Mouse (Mus musculus) cerebellum, postnatal 25 days (tissue): ENCODE measurements at regions not wholly inside any gene's neighbourhood (a gene's known extent, or its start where the extent isn't known, plus 50 kb on each side); places are given as distances from the start of the nearest gene placed in this dataset.
"Not testable (repeated sequence)": the region's sequence is repeated elsewhere in the genome, so short reads cannot be mapped to it uniquely, and the experiment has no call there.

Source experiments
- DNase-seq, 2 experiments: peaks; one replicate each; pipeline ENCODE4 v3.0.0; 2021; ENCODE audit warnings: mixed read lengths in 2 of 2

DNA sequence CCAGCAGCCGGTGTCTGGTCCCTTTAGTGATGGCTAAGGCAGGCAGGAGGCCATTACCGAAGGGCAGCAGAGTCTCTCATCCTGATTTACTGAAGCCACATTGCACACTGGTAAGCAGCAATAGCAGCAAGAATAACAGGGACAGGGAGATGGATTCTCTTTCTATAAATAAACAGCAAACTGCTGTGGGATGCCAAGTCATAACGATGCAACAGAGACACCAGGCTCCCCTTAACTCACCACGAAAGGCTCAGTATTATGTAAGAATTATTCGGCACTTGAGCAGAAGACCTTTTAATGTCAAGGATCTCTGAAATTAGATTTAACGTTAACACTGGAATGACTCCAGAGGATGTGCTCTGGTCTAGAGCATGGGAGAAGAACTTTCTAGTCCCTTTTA is 202.1 kb downstream of the Ddx10 start:
- DNase-seq: peak in 1 of 2 experiments; percentile 15

- DNase-seq: no peak
These were observed 214.1 kb downstream of the Ddx10 start for GRCm38 (mm10) chr9:53033797-53034196.

DNA sequence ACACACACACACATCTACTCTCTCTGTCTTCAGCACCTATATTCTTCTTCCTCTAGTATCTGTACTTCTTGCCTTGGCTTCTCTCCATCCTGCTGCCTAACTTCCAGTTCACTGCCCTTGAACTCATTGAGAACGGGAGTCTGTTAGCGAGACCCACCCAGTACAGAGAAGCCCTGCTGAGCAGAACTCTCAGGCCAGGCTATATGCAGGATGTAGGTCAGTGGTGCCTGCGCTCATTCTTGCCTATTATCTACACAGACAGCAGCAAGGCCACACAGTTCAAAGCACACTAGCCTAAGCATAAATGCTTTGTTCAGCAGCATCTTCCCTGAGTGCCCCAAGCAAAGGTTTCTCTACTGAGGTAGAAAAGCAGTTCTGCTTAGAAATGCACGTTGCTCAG is 225.8 kb downstream of the Ddx10 start:
- DNase-seq: no peak

DNA sequence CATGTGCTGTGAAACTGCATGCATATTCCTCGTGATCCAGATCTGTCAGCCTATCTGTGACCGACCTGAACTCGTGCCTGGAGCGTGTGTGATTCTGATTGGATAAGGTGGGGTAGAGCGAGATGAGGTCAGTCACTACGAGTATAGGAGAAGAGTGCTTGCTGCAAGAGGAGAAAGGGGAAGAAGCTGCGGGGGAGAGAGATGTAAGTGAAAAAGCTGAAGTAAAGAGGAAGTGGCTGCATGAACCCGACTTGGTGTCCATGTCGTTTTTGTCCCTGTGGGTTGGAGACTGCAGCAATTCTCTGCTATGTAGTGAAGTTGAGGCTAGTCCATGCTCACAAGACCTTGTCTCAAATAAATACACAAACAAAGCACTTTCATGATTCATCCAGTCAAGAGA is 237.1 kb downstream of the Ddx10 start:
- no peak for DNase-seq

- no peak for DNase-seq
These were observed 240.5 kb downstream of the Ddx10 start for GRCm38 (mm10) chr9:53007395-53007794.

DNA sequence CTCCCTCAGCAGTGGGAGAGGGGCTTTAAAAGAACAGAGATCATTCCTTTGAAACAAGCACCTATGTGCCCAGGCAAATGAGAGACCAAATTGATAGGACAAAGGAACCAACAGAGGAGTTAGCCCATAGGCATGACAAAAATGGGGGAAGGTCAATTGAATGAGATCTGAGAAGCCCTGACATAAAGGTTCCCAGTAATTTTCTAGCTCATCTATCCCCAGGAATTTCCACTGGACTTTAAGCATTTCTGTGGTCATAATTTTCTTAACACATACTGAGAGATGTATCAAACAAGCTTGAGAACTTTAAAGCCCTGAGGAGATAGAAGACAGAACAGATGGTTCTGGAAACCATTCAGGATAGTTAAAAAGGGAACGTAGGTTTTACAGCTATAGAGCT is 241.8 kb downstream of the Ddx10 start:
- DNase-seq: no peak

- no peak for DNase-seq
These were observed 243.4 kb downstream of the Ddx10 start for GRCm38 (mm10) chr9:53004253-53004978.

DNA sequence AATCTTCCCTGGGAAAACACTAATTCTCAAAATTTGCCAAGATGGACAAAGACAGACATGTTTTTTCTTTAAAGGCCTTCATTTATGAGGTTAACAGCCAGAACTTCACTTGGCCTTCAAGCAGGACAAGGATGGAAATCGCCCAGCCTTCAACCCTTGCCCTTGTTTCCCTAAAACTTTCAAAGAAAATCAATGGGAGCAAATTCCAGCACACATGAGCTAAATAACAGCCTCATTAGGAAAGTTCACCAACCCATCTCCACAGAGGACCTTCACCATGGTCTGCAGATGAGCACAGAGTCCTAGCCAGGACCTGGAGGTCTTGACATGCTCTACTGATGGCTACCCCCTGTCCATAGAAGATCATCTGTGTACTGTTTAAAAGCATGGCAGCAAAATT is 271.8 kb downstream of the Ddx10 start:
- no peak for DNase-seq

- peak; percentile 87 to 89 for DNase-seq
These were observed 282.2 kb downstream of the Ddx10 start for GRCm38 (mm10) chr9:52965631-52966030.

DNA sequence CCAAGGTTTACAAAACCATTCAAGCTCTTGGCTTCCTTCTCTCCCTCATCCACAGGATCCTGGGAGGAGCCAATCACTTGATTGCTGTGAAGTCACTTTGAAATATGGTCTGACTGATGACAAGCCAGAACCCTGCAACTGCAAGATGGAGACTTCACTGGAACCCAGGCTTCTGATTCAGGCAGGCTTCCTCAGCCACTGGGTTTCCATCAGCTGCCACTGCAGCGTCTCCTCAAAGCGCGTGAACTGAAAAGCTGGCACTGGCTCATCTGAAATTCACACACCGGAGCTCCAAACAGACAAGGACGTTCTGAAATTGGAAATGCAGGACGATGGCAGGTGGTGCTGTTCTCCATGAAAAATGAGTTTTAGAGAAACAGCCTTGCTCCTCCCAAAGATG is 280.1 kb upstream of the AI593442 start:
- DNase-seq: peak; percentile 65 to 66

- no peak for DNase-seq
These were observed 277.7 kb upstream of the AI593442 start for GRCm38 (mm10) chr9:52957245-52957644.

DNA sequence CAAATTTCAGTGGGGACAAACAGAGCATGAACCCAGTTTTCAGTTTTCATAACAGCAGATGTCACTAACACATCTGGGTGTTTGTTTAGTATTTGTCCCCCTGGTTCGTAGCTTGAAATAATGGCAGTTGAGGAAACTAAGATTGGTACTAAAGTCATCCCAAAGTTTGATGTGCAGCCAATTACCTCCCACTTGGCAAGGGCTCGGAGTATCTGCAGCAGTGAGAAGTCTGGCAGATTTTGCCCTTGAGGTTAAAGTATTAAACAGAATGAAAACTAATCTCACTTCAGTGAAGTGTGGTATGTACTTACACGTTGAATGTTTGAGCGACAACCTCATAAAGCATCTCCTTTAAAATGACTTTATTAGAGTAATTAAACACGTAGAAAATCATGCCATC is 264.5 kb upstream of the AI593442 start:
- DNase-seq: no peak

DNA sequence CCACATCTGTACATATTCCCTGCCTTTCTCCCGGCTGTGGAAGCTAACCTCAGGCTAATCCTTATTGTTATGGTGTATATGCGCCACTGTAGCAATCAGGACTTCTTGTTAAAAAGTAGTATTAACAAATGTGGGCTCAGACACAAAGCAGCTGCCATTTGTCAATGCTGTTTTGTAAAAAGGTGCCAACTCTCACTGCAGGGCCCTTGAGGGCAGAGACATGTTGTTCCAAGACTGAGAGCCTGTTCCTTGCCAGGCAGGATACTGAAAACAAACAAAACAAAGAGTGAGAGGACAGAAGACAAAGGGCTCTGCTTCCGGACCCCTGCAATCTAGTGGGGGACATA is 262.0 kb upstream of the AI593442 start:
- DNase-seq: peak; percentile 4 to 28

- DNase-seq: peak; percentile 53 to 72
These were observed 261.5 kb upstream of the AI593442 start for GRCm38 (mm10) chr9:52940964-52941636.

DNA sequence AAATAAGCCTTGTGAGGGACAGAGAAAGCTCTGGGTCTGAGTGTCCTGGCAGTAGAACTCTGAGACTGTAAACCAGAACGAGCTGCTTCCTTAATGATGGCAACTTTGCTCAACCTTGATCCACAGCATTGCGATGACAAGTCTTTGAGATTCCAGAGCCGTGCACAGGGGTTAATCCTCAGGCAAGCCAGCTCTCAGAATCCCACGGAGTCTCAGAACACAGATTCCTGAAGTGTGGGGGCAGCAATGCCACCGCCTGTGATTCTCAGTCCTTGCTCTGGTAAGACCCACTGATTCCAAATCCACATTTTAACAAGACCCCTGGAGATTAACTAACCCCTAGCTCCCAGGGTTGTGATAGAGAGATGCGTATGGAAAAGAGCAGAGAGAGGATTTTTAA is 255.5 kb upstream of the AI593442 start:
- no peak for DNase-seq

- DNase-seq: no peak
These were observed 237.9 kb upstream of the AI593442 start for GRCm38 (mm10) chr9:52917516-52917915.

- not testable (repeated sequence) for DNase-seq
These were observed 209.1 kb upstream of the AI593442 start for GRCm38 (mm10) chr9:52888653-52889052.

DNA sequence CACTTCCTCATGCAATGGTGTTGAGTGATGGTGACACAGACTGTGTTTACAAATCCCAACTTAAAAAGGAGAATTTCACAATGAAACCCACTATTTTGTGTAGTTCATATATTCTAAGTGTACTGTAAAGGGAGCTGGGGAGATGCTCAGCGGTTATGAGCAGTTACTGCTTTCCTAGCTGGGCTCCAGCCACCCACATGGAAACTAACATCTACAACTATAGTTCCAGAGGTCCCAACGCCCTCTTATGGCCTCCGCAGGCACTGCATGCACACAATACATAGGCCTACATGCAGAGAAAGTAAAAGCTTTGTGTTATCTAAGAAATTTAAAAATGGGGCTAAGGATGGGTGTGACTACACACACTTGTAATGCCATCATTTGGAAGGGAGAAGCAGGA is 208.4 kb upstream of the AI593442 start:
- DNase-seq: not testable (repeated sequence)

DNA sequence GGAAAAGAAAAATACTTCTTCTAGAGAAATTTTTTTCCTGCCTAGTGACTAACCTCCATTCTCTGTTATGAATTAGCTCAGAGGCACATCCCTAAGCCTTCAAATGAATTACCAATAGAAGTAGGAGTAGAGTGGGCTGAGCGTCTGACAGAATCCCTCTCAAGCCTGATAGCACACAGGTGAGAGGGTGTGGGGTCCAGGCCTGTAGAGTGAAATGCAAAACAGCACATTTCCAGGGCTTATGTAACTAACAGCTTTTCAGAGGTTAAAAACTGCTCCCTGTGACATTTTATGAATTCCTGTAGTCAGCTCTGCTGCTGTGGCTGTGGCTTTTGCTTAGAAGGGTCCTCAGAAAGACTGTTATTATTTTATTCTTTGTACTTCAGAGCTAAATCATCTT is 187.7 kb upstream of the AI593442 start:
- DNase-seq: no peak

DNA sequence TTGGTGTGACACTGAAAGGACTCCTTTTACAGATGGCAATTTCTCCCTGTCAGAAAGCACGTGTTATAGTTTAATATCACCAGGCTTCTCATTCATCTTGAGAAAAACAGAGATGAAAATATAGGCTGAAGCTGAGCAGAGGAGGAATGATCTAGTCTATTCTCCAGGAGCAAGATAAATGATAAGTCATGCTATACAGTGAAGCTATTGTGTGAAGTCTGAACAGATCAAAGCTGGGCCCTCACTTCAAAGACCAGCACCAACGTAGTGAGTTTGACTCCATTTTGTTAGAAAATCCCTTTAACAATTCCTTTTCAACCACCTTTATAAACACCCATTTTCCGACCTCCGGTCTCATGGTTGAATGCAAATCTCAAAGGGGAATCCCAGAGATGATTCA is 180.7 kb upstream of the AI593442 start:
- no peak for DNase-seq

DNA sequence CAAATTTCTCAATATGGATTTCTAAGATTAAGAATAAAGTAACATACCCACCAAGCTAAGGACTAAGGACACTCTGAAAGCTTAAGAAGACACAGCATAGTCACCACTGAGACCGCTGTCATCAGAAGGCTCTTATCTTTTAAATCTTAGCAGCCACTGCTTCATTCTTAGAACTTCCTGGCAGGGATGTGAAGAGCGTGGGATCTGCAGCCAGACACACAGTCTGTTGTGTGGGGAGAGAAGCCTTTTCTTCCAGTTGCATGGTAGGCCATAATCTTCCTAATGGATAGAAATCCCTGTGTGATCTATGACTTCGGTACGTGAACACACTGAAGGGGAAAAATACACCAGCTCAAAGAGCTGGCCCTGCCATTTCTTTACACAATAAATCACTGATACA is 178.8 kb upstream of the AI593442 start:
- no peak for DNase-seq

- DNase-seq: no peak
These were observed 173.8 kb upstream of the AI593442 start for GRCm38 (mm10) chr9:52853338-52853737.

- no peak for DNase-seq
These were observed 171.0 kb upstream of the AI593442 start for GRCm38 (mm10) chr9:52850552-52850951.

DNA sequence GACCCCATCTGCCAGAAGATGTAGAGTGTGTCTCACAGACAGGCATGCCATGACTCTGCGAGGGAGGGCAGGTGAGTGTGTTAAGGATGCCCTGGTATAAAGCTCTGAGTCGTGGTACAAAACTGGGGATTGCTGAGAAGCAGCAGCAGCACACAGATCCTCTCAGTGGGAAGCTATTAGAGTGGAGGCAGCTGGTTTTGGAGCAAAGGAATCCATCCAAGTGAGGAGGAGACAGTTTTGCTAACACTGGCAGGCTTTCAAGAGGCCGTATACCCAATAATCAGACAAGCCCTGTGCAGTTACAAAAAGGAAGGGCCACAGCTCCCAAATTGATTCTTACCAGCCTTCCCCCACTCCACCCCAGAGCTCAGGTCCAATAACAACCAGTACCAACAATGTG is 170.4 kb upstream of the AI593442 start:
- DNase-seq: no peak

GRCm38 (mm10) chr9:52841105-52841504 is 161.5 kb upstream of the AI593442 start:
- no peak for DNase-seq
